Mouse (Mus musculus) central nervous system, embryonic 18 days (tissue): ENCODE data around the gene Gm17545. TPM values are rescaled to one million over a fixed set of nuclear protein-coding genes. Genes with fewer than 3 reads are reported as not detected.

ENCODE experiments used
- polyA plus RNA-seq: library from polyadenylated mRNA; depleted of rRNA; stranded (reverse); fragments of >200 nt; gene quantifications from 2 replicates; pipeline ENCODE4 v1.2.3, GENCODE M21; 2012; rRNA removed

Gm17545 gene
- polyA plus RNA-seq, result not detected in 2 replicates

DNA sequence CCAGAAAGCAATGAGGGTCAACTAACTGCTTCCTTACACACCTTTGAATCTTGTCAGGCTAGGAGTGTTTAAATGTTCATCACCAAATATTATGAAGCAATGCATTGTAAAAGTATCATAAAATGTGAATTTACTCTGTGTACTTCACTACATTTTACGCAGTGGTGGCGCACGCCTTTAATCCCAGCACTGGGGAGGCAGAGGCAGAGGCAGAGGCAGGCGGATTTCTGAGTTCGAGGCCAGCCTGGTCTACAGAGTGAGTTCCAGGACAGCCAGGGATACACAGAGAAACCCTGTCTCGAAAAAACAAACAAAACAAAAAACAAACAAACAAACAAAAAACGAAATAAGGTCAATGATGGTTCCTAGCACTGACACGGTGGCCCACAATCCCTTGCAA is at the start of gene Gm17545:
Gene Gm17545 (plus strand): TSS at position 301 of the 400 bp plus-strand sequence.

DNA sequence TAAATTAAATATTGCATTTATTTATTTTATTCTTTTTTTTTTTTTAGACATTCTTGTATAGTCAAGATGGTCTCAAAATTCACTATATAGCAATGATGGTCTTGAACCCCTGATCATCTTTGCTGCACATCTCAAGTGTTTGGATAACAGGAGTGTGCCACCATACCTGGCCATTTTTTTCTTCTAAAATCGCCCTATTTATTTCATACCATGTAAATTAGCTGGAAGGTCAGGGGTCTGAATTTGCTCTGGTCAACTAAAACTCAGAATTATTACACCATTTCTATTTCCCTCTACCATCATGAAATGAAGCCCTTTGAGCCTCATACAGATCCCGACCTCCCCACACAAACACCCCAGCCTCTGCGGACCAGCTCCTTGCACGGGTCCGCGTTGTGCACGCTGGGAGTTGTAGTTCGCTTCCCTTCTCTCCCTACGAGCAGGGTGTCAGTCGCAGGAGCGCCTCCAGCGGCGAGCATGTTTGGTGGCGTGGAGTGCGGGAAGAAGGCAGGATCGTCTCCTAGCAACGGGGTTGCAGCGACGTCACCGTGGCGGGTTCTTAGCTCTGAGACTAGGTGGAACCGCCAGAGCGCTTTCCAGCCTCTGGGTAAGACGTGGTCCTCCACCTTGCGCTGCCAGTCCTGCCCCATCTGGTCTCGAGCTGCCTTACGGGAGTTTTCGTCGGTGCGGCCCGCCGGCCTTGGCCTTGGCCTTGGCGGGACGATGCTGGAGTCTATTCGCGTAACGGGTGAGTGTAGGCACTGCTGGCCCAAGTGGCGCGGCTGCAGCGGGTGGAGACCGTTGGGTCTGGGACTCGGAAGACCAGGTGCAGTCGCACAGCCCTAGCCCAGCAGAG is 42.9 kb upstream of the Gm17545 start, which contains the start of gene 9530077C05Rik:
Gene 9530077C05Rik (plus strand): TSS at position 512 of the 856 bp plus-strand sequence.

DNA sequence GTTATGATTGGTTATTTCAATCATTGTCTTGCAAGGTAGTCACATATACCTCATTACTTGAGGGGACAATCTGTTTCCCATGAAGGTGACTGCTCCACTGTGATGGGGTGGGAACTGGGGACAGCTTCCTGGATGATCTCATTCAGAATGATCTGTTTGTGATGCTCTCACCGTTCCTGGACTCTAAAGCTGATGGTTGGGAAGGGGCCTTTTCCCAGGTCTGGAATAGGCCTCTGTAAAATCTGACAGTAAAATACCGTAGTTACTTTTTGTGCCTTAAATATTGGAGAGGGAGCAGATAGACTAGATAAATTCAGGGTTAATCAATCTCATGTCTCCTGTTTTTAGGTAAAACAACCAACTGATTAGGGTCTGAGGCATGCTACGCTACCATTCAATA is 15.6 kb downstream of the Gm17545 start, which contains the start of gene Rp9:
Gene Rp9 (minus strand): TSS at position 101 of the 400 bp plus-strand sequence.

DNA sequence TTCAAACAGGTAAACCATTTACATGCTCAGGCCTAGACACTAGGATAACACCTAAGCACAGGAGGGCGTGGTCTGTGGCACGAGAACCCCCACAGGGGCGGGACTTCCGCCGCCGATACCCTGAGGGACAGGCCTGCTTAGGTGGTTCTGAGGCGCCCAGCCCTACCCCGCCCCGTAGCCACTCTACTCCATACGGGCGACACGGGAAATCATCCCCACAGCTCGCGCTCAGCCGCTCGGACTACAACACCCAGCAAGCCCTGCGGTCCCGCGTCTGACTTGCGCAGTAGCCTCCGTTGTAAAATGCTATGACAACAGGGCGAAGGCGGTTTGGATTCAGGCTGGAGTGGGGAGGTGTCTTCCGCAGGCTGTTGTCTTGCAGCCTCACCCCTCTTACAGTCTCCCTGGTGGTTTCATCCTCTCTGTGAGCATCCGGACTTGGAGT is 21.4 kb downstream of the Gm17545 start, which contains the start of gene Bbs9:
Gene Bbs9 (plus strand): TSS at position 292 of the 445 bp plus-strand sequence.

Other genes starting within 250 kb of the Gm17545 start
- gene Zfp809, start 228.6 kb upstream of the Gm17545 start, polyA plus RNA-seq, result 8.3 and 8.7 TPM in 2 replicates
- gene Zfp599, start 194.4 kb upstream of the Gm17545 start, polyA plus RNA-seq, result 4.1 and 4.2 TPM in 2 replicates
- gene Zfp810, start 146.6 kb upstream of the Gm17545 start, polyA plus RNA-seq, result 33.8 and 34.3 TPM in 2 replicates
- gene Anln, start 65.1 kb upstream of the Gm17545 start, polyA plus RNA-seq, result 3.9 and 4.9 TPM in 2 replicates
- 12.0 and 13.4 TPM in 2 replicates for gene 9530077C05Rik, start 42.8 kb upstream of the Gm17545 start, polyA plus RNA-seq
- gene Rp9, start 15.5 kb downstream of the Gm17545 start, polyA plus RNA-seq, result 97.6 and 100 TPM in 2 replicates
- gene Bbs9, start 21.4 kb downstream of the Gm17545 start, polyA plus RNA-seq, result 24.6 and 25.0 TPM in 2 replicates